Mouse (Mus musculus) lung, postnatal 25 days (tissue): ENCODE measurements at regions not wholly inside any gene's neighbourhood (a gene's known extent, or its start where the extent isn't known, plus 50 kb on each side); places are given as distances from the start of the nearest gene placed in this dataset.

Experiments
- DNase-seq: peaks from one replicate; pipeline ENCODE4 v3.0.0; 2022; ENCODE audit warnings: low spot score

- no peak for DNase-seq
Observed at GRCm38 (mm10) chr9:88069834-88070233, 257.2 kb upstream of the Nt5e start.

GRCm38 (mm10) chr9:88073165-88073564 is 253.8 kb upstream of the Nt5e start:
- DNase-seq = no peak

- no peak for DNase-seq
Observed at GRCm38 (mm10) chr9:88073579-88073978, 253.4 kb upstream of the Nt5e start.

GRCm38 (mm10) chr9:88082931-88083479 is 244.0 kb upstream of the Nt5e start:
- DNase-seq = no peak

GRCm38 (mm10) chr9:88085181-88085816 is 241.7 kb upstream of the Nt5e start:
- no peak for DNase-seq

GRCm38 (mm10) chr9:88085866-88086265 is 241.1 kb upstream of the Nt5e start:
- no peak for DNase-seq

GRCm38 (mm10) chr9:88091781-88092527 is 235.0 kb upstream of the Nt5e start:
- no peak for DNase-seq

GRCm38 (mm10) chr9:88092561-88092960 is 234.4 kb upstream of the Nt5e start:
- no peak for DNase-seq

GRCm38 (mm10) chr9:88113094-88113493 is 213.9 kb upstream of the Nt5e start:
- DNase-seq = no peak

- DNase-seq = no peak
Observed at GRCm38 (mm10) chr9:88120536-88120935, 206.5 kb upstream of the Nt5e start.

- DNase-seq = no peak
Observed at GRCm38 (mm10) chr9:88120963-88121570, 205.9 kb upstream of the Nt5e start.

- DNase-seq = peak; percentile 1
Observed at GRCm38 (mm10) chr9:88124322-88125005, 202.5 kb upstream of the Nt5e start.

- no peak for DNase-seq
Observed at GRCm38 (mm10) chr9:88163025-88163780, 163.8 kb upstream of the Nt5e start.

- DNase-seq = no peak
Observed at GRCm38 (mm10) chr9:88177575-88178254, 149.3 kb upstream of the Nt5e start.

- DNase-seq = no peak
Observed at GRCm38 (mm10) chr9:88181189-88181994, 145.6 kb upstream of the Nt5e start.

GRCm38 (mm10) chr9:88207378-88207777 is 119.6 kb upstream of the Nt5e start:
- DNase-seq = no peak

- no peak for DNase-seq
Observed at GRCm38 (mm10) chr9:88208022-88208421, 119.0 kb upstream of the Nt5e start.

- no peak for DNase-seq
Observed at GRCm38 (mm10) chr9:88214758-88215157, 112.2 kb upstream of the Nt5e start.

- no peak for DNase-seq
Observed at GRCm38 (mm10) chr9:88220360-88220759, 106.6 kb upstream of the Nt5e start.

- DNase-seq = no peak
Observed at GRCm38 (mm10) chr9:88221276-88221675, 105.7 kb upstream of the Nt5e start.
